Mouse (Mus musculus) liver, embryonic 14 days (tissue): ENCODE measurements around the gene Aif1. TPM values are rescaled to one million over a fixed set of nuclear protein-coding genes. Genes with fewer than 3 reads are reported as not detected.

Experiments used
- polyA plus RNA-seq: library from polyadenylated mRNA; depleted of rRNA; stranded (reverse); fragments of >200 nt; gene quantifications from 2 replicates; pipeline ENCODE4 v1.2.3, GENCODE M21; 2012; rRNA removed

Aif1 gene
- polyA plus RNA-seq = 9.0 and 9.2 TPM in 2 replicates

DNA sequence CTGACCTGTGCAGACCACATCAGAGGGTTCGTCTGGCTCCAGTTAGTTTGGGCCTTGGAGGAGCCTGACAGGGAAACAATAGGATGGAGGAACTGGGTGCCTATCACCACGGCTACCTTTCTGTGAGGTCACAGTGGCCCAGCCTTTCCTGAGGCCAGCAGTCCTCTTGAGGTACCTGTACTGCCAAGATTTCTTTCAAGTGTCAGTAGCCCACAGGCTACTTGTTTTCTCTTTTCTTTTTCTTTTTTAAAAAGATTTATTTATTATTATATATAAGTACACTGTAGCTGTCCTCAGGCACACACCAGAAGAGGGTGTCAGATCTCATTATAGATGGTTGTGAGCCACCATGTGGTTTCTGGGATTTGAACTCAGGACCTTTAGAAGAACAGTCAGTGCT, at the start of gene Aif1:
Gene Aif1 (minus strand): TSS at position 101 of the 400 bp plus-strand sequence.

GRCm38 (mm10) chr17:35220156-35220952, 44.5 kb upstream of the Aif1 start, which contains the start of gene Gm16181:
TSS of gene Gm16181 (plus strand) at chr17:35220834.

GRCm38 (mm10) chr17:35204494-35205379, 28.9 kb upstream of the Aif1 start, which contains the start of gene Lta:
TSS of gene Lta (minus strand) at chr17:35205351.

DNA sequence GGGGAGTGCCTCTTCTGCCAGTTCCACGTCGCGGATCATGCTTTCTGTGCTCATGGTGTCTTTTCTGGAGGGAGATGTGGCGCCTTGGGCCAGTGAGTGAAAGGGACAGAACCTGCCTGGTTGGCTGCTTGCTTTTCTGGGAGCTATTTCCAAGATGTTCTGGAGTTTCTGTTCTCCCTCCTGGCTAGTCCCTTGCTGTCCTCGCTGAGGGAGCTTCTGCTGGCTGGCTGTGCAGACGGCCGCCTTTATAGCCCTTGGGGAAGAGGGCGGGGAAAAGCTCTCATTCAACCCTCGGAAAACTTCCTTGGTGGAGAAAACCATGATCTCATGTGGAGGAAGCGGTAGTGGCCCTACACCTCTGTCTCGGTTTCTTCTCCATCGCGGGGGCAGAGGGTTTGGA, 25.9 kb upstream of the Aif1 start, which contains the start of gene Tnf:
Gene Tnf (minus strand): TSS at position 221 of the 400 bp plus-strand sequence.

GRCm38 (mm10) chr17:35193881-35194843, 18.3 kb upstream of the Aif1 start, which contains the start of gene Ltb:
TSS of gene Ltb (plus strand) at chr17:35194439.

DNA sequence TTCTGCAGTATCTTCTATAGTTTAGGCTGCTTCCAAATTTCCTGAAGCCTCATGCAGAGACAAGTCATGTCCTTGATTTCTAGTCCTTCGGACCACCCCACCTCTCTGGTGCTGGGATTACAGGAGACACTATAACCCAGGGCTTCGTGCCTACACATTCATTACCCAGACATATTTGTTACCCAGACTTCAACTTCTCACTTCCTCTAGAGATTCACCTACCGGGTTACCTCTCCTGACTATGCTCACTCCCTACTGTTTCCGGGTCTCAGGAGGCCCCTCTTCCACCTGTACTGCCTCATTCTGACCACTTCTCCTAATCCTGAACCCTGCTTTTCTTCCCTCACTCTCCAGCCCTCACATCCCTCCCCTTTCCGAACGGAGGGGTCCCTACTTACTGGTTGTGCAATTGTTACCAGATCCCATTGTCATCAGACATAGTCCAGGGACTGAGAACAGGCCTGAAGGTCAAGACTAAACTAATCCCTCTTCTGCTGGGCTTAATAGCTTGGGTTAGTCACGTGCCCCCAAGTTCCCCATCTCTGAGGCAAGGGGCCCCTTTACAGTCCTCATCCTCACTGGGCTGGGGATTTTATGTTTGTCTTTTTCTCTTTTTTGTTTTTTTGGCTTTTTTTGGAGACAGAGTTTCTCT, 12.2 kb upstream of the Aif1 start, which contains the start of gene Lst1:
Gene Lst1 (minus strand): TSS at position 481 of the 652 bp plus-strand sequence.

DNA sequence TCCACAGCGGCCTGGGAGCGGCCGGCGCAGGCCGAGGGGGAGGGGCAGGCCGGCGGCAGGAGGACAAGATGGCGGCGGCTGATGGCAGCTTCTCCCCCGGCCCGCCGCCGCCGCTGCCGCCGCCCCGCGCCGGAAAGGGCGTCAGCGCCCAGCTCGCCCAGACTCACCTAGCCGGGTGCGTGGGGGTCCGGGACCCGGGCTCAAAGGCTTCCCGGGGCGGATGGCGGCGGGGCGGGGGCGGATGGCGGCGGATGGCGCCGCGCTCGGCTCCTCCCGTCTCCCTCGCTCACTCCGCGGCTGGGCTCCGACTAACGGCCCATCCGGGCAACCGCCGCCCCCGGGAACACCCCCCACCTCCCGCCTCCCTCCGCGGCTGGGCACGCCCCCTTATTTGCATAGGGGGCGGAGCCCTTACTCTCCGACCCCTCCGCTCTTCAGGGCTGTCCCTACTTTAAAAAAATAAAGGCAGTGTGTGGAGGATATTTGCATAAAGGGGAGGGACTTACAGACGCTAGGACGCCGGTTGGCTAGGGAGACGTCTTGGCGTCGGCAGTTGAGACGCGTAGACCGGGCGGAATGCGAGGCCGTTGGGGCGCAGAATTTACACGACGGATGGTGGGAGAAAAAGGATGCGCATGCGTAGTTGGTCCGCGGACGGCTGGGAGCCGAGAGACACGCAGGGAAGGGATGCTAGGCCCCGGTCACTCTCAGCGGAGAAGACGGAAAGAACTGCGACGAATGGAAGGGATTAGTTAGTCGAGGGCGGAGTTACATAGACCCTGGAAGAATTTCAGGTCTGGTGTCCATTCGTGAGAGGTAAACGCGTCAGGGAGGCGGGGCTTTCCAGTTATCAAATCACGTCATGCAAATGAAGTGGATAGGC, 11.1 kb downstream of the Aif1 start, which contains the start of gene Prrc2a:
Gene Prrc2a (minus strand): TSS at position 330 of the 883 bp plus-strand sequence.

GRCm38 (mm10) chr17:35134801-35135590, 40.9 kb downstream of the Aif1 start, which contains the start of gene Bag6:
TSS of gene Bag6 (plus strand) at chr17:35135178.

GRCm38 (mm10) chr17:35131500-35132173, 44.2 kb downstream of the Aif1 start, which contains the start of gene Apom:
TSS of gene Apom (minus strand) at chr17:35132050.

GRCm38 (mm10) chr17:35126206-35126611, 49.7 kb downstream of the Aif1 start, which contains the start of gene D17H6S53E:
TSS of gene D17H6S53E (plus strand) at chr17:35126373.

DNA sequence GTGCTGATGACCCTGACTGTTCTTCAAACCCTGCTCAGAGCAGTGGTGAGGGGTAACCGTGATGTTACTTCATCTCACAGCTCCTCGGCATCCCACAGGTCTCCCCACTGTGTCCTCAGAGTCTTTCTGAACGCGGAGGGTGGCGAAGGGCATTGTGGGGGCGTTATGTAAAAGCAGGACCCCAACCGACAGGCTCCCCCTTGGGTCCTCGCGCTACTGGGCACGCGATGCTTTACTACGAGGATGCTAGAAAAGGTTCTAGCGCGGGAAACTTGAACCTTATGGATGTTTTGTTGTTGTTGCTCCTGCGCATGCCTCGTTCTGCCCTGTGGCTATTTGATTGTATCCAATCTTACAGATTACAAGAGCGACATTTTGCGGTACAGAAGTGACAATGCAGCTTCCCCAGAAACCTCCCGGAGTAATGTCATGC, 54.0 kb downstream of the Aif1 start, which contains the start of gene Csnk2b:
Gene Csnk2b (minus strand): TSS at position 183 of the 433 bp plus-strand sequence.

DNA sequence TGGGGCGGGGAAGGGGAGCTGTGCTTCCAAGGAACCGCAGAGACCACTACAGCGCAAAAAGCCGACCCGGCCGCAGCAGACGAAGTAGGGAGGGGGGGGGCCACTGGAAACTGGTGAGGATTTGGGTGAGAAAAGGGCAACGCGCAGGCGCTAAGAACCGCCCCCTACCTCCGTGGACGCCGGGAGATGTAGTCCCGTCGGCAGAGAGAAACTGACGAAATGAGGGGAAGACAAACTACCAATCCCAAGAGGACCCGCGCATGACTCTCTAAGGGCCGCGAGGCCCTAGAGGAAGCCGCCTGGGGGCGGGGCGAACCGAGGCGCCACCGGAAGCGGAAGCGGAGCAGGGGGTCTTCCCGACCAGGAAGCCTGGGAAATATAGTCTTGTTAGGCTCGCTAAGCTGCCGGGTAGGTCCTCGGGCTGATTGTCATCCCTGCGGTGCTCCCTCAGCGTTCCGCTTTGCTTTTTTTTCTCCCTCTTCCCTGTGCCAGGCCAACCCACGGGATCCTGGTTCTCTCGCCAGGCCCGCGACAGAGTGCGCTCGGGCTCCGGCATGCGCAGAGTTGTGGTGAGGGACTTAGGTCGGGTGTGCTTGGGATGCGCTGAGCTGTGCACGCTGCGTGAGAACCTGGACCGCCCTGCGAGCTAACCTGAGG, 54.6 kb downstream of the Aif1 start, which contains the start of gene Gpank1:
Gene Gpank1 (plus strand): TSS at position 313 of the 657 bp plus-strand sequence.

Other genes with a start within 250 kb of the Aif1 start
- gene Neu1, start 244.8 kb downstream of the Aif1 start, polyA plus RNA-seq = 8.4 and 10.5 TPM in 2 replicates
- gene Hspa1b, start 216.8 kb downstream of the Aif1 start, polyA plus RNA-seq = 1.1 and 1.3 TPM in 2 replicates
- gene Gm20481, start 206.2 kb downstream of the Aif1 start, polyA plus RNA-seq = not detected in 2 replicates
- 0.58 and 0.67 TPM in 2 replicates for gene Hspa1a, start 203.9 kb downstream of the Aif1 start, polyA plus RNA-seq
- 0.02 TPM in 2 replicates for gene Hspa1l, start 203.4 kb downstream of the Aif1 start, polyA plus RNA-seq
- gene Lsm2, start 194.2 kb downstream of the Aif1 start, polyA plus RNA-seq = 106 and 129 TPM in 2 replicates
- gene Vars, start 175.1 kb downstream of the Aif1 start, polyA plus RNA-seq = 58.0 and 65.7 TPM in 2 replicates
- gene Vwa7, start 159.5 kb downstream of the Aif1 start, polyA plus RNA-seq = 0.12 and 0.20 TPM in 2 replicates
- 2.0 TPM in 2 replicates for gene Sapcd1, start 148.1 kb downstream of the Aif1 start, polyA plus RNA-seq
- 3.3 and 4.1 TPM in 2 replicates for gene Msh5, start 129.3 kb downstream of the Aif1 start, polyA plus RNA-seq
- 70.1 and 85.9 TPM in 2 replicates for gene Clic1, start 126.1 kb downstream of the Aif1 start, polyA plus RNA-seq
- gene Ddah2, start 117.0 kb downstream of the Aif1 start, polyA plus RNA-seq = 11.1 and 13.5 TPM in 2 replicates
- gene Ly6g6c, start 110.7 kb downstream of the Aif1 start, polyA plus RNA-seq = 0.21 and 0.24 TPM in 2 replicates
- gene Mpig6b, start 109.9 kb downstream of the Aif1 start, polyA plus RNA-seq = 1.8 and 2.7 TPM in 2 replicates
- gene Ly6g6e, start 99.2 kb downstream of the Aif1 start, polyA plus RNA-seq = 0.03 and 0.15 TPM in 2 replicates
- 0.66 and 0.76 TPM in 2 replicates for gene Ly6g6d, start 98.0 kb downstream of the Aif1 start, polyA plus RNA-seq
- 4.6 TPM in 2 replicates for gene Ly6g6f, start 90.5 kb downstream of the Aif1 start, polyA plus RNA-seq
- 25.1 and 29.0 TPM in 2 replicates for gene Abhd16a, start 86.8 kb downstream of the Aif1 start, polyA plus RNA-seq
- not detected in 2 replicates for gene Ly6g5c, start 67.8 kb downstream of the Aif1 start, polyA plus RNA-seq
- gene Ly6g5b, start 60.6 kb downstream of the Aif1 start, polyA plus RNA-seq = 0.42 and 0.67 TPM in 2 replicates
- gene Gpank1, start 54.6 kb downstream of the Aif1 start, polyA plus RNA-seq = 9.1 and 10.2 TPM in 2 replicates
- 76.9 and 86.4 TPM in 2 replicates for gene Csnk2b, start 54.0 kb downstream of the Aif1 start, polyA plus RNA-seq
- 1.2 and 1.6 TPM in 2 replicates for gene D17H6S53E, start 49.7 kb downstream of the Aif1 start, polyA plus RNA-seq
- gene Apom, start 44.0 kb downstream of the Aif1 start, polyA plus RNA-seq = 296 and 349 TPM in 2 replicates
- 40.6 and 45.5 TPM in 2 replicates for gene Bag6, start 40.9 kb downstream of the Aif1 start, polyA plus RNA-seq
- gene Prrc2a, start 11.2 kb downstream of the Aif1 start, polyA plus RNA-seq = 48.0 and 59.1 TPM in 2 replicates
- gene Lst1, start 12.4 kb upstream of the Aif1 start, polyA plus RNA-seq = 21.0 and 28.7 TPM in 2 replicates
- 0.53 and 0.76 TPM in 2 replicates for gene Ltb, start 18.4 kb upstream of the Aif1 start, polyA plus RNA-seq
- gene Tnf, start 25.9 kb upstream of the Aif1 start, polyA plus RNA-seq = 0.33 and 0.48 TPM in 2 replicates
- gene Lta, start 29.3 kb upstream of the Aif1 start, polyA plus RNA-seq = 0.03 and 0.09 TPM in 2 replicates
- gene Gm16181, start 44.8 kb upstream of the Aif1 start, polyA plus RNA-seq = 0.10 TPM in 1 of 2 replicates, not detected in the other
- 1.6 and 1.7 TPM in 2 replicates for gene Atp6v1g2, start 57.6 kb upstream of the Aif1 start, polyA plus RNA-seq
- gene Nfkbil1, start 59.7 kb upstream of the Aif1 start, polyA plus RNA-seq = 3.6 and 4.1 TPM in 2 replicates
- gene Ddx39b, start 65.7 kb upstream of the Aif1 start, polyA plus RNA-seq = 174 and 208 TPM in 2 replicates
- gene H2-D1, start 86.7 kb upstream of the Aif1 start, polyA plus RNA-seq = 35.7 and 45.9 TPM in 2 replicates
- gene H2-Q1, start 144.3 kb upstream of the Aif1 start, polyA plus RNA-seq = 0.50 and 0.63 TPM in 2 replicates
- gene H2-Q2, start 166.2 kb upstream of the Aif1 start, polyA plus RNA-seq = 0.53 and 0.67 TPM in 2 replicates
- gene H2-Q4, start 203.5 kb upstream of the Aif1 start, polyA plus RNA-seq = 6.6 and 6.8 TPM in 2 replicates
- 10.0 and 11.4 TPM in 2 replicates for gene H2-Q6, start 248.8 kb upstream of the Aif1 start, polyA plus RNA-seq